Mouse (Mus musculus): Measurements from ENCODE around the gene Timm23.

Gene Timm23

DNA sequence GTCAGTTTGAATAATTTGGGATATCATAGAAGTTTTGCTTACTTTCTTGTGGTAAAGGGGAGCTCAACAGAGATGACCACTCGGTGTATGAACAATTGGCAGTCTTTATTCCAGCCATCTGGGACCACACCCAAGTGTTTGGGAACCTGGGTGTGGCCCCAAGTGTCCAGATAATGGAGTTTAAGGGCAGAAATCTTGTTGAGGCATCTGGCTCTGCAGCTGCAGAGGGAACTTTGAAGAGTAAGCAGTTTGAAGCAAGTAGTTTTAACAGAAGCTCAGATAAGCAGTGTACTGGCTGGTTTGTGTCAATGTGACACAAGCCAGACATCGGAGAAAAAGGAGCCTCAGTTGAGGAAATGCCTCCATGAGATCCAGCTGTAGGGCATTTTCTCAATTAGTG lies 67.4 kb downstream of the Timm23 start:
- DNase-seq (ENCODE audit: low read depth, low spot score): no peak

- DNase-seq (ENCODE audit: low read depth, low spot score): no peak
Observed at GRCm38 (mm10) chr14:32131836-32132235, 69.9 kb downstream of the Timm23 start.
